Mouse (Mus musculus) yolk sac, embryonic 10.5 days (tissue): ENCODE results near the gene Leng8.

Experiments used
- DNase-seq: peaks from one replicate; pipeline ENCODE4 v3.0.0-alpha.2; 2017; ENCODE audit warnings: low spot score

Gene Leng8

DNA sequence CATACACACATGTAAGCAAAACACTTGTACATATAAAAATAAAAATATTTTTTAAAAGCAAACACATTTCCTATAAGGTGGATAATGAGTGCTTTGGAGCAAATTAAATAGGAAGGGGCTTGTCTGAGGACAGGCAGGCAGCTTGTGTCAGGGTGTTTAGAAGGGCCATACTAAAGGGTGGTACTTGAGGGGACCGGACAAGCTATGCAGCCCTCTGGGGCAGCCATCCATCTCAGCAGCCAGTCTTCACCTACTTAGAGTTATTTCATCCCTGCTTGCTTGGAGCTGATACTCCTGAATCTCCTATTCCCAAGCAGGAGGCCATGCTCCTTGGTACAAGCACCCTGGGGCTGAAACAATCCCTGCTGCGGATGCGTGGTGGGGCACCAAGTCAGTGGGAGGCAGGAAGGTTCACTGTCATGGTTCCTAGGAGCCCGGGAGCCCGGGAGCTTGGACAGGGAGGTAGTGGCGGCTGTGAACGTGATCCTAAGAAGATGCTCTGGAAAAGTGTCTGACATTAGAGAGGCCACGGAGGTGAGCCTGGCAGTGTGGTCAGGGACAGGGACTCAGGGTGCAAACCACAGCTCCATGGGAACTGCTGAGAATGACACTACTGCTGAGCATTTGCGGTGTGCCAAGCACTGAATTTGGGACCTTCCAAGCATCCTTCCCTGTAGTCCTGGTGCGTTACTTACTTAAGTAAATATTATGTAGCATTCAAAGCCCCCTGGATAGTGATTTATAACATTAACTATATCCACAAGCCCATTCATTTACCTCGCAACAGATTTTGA, 9.7 kb upstream of the Leng8 start:
- no peak for DNase-seq

DNA sequence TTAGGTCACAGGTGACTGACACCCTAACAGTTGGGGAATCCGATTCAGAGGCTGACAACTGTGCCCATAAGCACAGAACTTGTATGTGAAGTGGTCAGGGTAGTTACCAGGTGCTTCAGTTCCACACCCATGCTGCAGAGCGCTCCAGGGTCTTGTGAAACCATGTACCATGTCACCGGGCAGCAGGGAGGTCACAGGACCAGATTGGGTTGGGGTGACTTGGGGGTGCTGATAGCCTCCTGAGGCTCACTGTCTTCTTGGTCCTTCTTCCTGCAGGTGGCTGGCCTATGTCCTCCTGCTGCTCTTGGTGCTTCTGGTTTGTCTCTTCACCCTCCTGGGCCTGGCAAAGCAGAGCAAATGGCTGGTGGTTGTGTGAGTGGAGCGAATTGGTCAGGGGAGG, 8.9 kb upstream of the Leng8 start:
- no peak for DNase-seq

GRCm38 (mm10) chr7:4128860-4129259, 8.0 kb upstream of the Leng8 start:
- no peak for DNase-seq

- peak; percentile 62 for DNase-seq
Measured at GRCm38 (mm10) chr7:4130686-4131452, 6.0 kb upstream of the Leng8 start.

GRCm38 (mm10) chr7:4131964-4132363, 4.9 kb upstream of the Leng8 start:
- DNase-seq, result no peak

GRCm38 (mm10) chr7:4132581-4132980, 4.3 kb upstream of the Leng8 start:
- no peak for DNase-seq

- no peak for DNase-seq
Measured at GRCm38 (mm10) chr7:4132998-4133397, 3.8 kb upstream of the Leng8 start.

- no peak for DNase-seq
Measured at GRCm38 (mm10) chr7:4134911-4135310, 1.9 kb upstream of the Leng8 start.

DNA sequence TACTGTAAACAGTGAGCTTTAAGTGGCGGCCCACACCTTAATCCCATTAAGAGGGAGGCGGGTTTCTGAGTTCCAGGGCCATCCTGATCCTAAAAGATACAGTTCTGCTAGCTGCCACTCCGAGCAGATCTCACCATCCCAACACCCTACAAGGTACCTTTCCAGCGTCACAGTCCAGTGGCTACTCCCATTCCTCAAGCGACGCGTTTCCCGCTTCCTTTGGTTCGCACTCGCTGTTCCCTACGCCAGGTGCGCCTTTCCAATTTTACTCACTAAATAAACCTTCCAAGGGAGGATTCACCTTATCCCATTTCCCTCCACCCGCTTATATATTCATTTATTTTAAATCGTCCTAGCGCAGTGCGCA, 452 bp upstream of the Leng8 start:
- DNase-seq, result no peak

DNA sequence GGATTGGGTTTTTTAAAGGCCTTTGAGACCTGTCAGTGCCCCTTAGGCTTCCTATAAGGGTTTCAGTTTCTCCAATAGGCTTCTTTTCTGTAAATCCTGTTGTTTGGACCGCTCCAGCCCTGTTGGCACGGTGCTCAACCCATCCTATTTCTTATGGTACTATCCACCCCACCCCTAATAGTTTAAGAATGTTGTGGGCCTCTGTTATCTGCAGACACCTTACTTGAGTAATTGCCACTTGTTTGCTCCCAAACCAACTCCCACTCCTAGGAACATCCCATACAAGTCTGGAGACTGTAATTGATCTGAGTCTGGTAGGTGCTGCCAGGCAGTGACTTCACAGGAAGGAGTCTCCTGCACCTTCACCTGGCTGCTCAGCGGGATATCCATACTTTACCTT, 907 bp downstream of the Leng8 start:
- no peak for DNase-seq

- DNase-seq, result no peak
Measured at GRCm38 (mm10) chr7:4138181-4138580, 1.3 kb downstream of the Leng8 start.

DNA sequence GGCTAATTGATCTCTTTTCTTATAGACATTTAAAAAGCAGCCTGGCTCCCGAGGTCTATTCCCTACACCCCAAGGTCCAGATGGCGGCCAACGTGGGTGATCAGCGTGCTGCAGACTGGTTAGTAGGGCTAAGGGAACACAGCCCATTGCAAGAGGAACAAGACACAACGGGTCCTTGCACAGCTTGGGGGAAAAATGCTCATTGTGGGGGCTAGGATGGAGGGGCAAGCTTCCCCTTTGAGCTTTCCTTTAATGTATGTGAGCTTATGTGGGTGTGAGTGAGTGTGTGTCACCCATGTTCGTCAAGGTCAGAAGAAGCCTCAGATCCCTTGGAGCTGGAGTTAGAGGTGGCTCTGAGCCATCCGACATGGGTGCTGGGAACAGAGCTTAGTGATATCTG, 1.8 kb downstream of the Leng8 start:
- no peak for DNase-seq

DNA sequence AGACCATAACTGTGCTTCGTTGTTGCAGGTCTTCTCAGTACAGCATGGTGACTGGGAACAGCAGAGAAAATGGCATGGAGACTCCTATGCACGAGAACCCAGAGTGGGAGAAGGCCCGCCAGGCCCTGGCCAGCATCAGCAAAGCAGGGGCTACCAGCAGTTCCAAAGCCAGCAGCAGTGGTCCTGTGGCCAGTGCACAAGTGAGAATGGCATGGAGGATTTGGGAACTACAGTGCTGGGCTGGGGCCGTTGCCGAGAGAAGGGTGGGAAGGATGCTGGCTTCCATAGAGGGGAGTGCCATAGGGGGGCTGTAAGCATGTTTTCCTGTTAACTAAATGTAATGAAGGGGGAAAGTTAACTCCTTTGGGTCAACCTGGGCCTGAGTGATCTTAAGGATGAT, 2.6 kb downstream of the Leng8 start:
- DNase-seq, result no peak

DNA sequence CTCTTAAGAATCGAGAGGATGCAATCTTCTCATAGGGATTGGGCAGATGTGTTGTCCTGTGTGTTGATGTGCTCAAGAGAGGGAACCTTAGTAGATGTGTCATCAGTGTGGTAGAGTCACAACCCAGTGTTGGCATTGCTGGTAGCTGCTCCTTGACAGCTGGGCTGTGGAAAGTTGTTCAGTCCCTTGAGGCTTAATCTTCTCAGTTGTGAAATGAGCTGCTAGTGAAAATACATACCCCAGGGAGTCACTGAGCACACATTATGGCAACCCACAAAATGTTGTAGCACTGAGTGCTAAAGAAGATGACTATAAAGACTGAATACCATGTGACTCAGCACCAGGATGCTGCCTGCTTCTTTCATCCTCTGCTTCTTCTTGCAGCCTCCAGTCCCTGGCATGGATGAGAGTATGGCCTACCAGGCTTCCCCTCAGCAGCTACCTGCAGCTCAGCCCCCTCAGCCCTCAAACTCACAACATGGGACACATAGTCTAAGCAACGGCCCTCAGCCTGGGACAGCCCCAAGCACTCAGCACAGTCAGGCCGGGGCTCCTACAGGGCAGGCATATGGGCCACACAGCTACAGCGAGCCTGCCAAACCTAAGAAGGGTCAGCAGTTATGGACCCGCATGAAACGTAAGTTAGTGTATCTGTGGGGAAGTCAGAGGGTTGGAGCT, 4.9 kb downstream of the Leng8 start:
- no peak for DNase-seq

GRCm38 (mm10) chr7:4142796-4143445, 6.1 kb downstream of the Leng8 start:
- no peak for DNase-seq

GRCm38 (mm10) chr7:4143506-4143905, 6.7 kb downstream of the Leng8 start:
- DNase-seq, result no peak

GRCm38 (mm10) chr7:4144046-4144445, 7.2 kb downstream of the Leng8 start:
- no peak for DNase-seq

DNA sequence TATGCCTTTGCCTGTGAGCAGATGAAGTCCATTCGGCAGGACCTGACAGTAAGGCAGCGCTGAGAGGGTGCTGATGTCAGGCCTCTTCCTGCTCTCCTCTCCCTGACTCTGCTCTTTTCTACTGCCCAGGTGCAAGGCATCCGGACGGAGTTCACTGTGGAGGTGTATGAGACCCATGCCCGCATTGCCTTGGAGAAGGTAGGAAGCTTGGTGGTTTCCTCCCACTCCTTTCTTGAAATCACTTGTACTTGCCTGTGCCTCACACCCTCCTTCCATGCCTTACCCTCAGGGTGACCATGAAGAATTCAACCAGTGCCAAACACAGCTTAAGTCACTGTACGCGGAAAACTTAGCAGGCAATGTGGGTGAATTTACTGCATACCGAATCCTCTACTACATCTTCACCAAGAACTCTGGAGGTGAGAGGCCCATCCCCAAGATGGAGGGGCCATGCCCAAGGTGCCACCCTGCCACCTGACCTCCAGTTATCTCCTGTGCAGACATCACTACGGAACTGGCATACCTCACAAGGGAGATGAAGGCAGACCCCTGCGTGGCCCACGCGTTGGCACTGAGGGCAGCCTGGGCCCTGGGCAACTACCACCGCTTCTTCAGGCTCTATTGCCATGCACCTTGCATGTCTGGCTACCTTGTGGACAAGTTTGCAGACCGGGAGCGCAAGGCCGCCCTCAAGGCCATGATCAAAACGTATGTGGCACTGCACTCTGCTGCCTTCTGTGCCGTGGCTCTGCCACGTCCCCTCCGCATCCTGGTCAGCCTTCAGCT, 8.1 kb downstream of the Leng8 start:
- no peak for DNase-seq

DNA sequence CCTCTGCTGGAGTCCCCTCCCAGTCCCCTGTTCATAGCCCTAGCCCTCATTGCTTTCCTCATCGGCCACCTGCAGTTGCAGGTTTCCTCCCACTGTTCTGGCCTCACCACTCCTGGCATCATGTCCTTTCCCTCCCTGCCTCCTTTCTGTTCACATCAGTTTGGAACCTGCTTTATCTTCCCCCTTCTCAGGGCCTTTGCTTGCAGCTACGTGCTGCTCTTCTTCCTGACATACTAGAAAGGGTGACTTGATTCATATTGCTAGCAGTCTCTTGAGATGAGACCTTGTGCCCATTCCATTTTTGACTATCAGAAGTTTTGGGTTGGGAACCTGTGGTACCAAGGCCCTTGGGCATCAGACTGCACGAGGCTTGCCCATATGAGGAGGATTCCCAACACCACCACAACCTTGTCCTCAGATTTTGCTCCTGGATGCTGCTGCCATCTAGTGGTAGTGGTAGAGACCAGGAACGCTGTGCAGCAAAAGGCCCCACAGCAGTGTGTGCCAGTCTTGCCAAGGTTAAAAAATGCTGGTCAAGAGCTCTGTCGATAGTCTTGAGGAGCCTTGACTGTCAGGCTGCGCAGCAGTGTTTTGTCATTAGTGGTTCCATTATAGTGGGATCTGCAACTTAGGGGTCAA, 8.8 kb downstream of the Leng8 start:
- DNase-seq, result no peak

DNA sequence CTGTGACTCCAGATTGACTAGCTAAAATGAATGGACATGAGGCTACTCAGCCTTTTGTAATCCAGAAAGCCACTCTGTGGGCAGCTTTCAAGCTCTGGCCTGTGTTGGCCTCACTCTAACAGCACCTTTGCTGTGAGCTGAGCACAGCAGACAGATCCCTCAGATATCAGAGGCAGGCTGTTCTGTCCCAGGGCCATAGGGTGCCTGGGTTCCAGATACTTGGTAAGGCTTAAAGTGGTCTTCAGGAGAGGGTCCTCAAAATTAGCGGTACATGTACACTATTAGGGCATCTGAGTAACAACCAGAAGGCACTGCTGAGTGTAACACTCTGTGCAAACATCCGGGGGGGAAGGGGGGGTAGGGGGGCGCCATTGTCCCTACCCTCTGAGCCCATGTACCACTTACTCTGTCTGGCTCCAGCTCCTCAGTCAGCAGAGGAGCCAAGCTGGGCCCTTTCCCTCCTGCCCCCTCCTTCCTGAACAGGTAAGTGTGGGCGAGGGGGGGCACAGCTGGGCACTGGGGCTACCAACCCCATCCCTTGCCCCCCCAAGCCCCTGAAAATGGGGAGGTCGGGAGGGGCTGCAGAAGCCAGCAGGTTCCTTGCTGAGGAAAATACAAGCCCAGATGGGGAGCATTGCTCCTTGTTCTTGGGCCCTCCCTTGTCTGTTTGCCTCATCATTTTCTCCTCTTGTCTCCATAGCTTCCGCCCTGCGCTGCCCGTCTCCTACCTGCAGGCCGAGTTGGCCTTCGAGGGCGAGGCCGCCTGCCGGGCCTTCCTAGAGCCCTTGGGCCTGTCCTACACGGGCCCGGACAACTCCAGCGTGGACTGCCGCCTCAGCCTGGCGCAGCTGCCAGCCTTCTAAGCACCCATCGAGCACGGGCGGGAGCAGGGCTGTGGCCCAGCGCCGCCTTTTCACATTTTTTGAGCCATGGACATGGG, 9.7 kb downstream of the Leng8 start:
- no peak for DNase-seq
